Mouse (Mus musculus) kidney, adult 2 months (tissue): ENCODE results near the gene Nlrc5. TPM values are rescaled to one million over a fixed set of nuclear protein-coding genes. Genes with fewer than 3 reads are reported as not detected.
A peak's percentile ranks its signal among the peaks of the same experiment; 100 is the strongest.

Source experiments
- DNase-seq: peaks from one replicate; pipeline ENCODE4 v3.0.0; 2021
- H3K27ac ChIP-seq: fragments of 200-500 bp; 2 replicates; pipeline ENCODE4 v1.5.1; 2012; ENCODE audit warnings: low read depth, low read length, control low read depth, inconsistent platforms; ENCODE audit not compliant: insufficient read depth
- H3K27me3 ChIP-seq: fragments of 200-500 bp; replicated peaks from 2 replicates; pipeline ENCODE4 v1.6.1; 2012; ENCODE audit warnings: mild to moderate bottlenecking, moderate library complexity, low read length, inconsistent platforms; ENCODE audit not compliant: control insufficient read depth, insufficient read depth
- H3K36me3 ChIP-seq: fragments of 200-500 bp; 2 replicates; pipeline ENCODE4 v1.6.1; 2012; ENCODE audit warnings: mild to moderate bottlenecking, moderate library complexity, low read length, inconsistent platforms; ENCODE audit not compliant: control insufficient read depth, insufficient read depth
- H3K4me1 ChIP-seq: fragments of 200-500 bp; 2 replicates; pipeline ENCODE4 v1.6.1; 2011; ENCODE audit warnings: low read length; ENCODE audit not compliant: control insufficient read depth, insufficient read depth
- H3K4me3 ChIP-seq: fragments of 200-500 bp; 2 replicates; pipeline ENCODE4 v1.5.1; 2011; ENCODE audit warnings: mild to moderate bottlenecking, low read depth, low read length, control low read depth; ENCODE audit not compliant: insufficient read depth
- CTCF ChIP-seq: fragments of 200-500 bp; conservative IDR thresholded peaks from 2 replicates; pipeline ENCODE4 v1.5.1; 2011; ENCODE audit warnings: low read depth, mild to moderate bottlenecking, control low read depth, low read length, moderate library complexity, mixed read lengths; ENCODE audit not compliant: insufficient read depth, insufficient read length
- POLR2A ChIP-seq: fragments of 200-500 bp; IDR thresholded peaks from one replicate; pipeline ENCODE4 v1.6.1; 2011; ENCODE audit warnings: low read depth, low read length, control low read depth
- WGBS: fragments of 180-500 bp; shearing (Covaris S2); methylation state at CpG from one replicate; pipeline ENCODE4 v1.1.7; 2018; 5-methylcytosine and 5-hydroxymethylcytosine counted together
- polyA plus RNA-seq: library from polyadenylated mRNA; depleted of rRNA; stranded (reverse); fragments of >200 nt; gene quantifications from 2 replicates; pipeline ENCODE4 v1.2.3, GENCODE M21; 2012

Gene Nlrc5
- polyA plus RNA-seq, 1 experiment: 6.6 TPM

DNA sequence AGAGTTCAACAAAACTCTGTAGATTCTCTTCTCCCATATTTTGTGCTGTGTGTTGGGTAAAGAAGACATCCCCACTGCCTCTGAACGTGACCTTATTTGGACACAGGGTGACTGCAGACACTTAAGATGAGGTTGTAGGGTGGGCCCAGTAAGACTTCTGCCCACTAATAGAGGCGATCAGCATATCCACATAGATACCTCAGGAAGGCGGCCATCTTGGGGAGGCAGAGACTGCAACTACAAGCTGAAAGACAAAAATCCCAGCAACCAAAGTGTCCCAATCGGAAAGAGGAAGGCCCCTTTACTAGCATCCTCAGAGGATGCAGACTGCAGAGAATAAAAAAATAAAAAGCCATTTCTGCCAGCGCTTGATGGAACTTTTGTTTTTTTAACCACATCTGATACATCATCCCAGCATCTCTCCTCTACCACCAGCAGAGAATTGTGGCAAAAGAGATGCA is 2.0 kb downstream of the Nlrc5 start:
- Histone ChIP-seq H3K4me3 (no peak overlapping the region), H3K27ac (no peak overlapping the region), H3K36me3 (no peaks in the 10 kb centered on the region), H3K27me3 (no peaks in the 10 kb centered on the region), H3K4me1 (no peaks in the 10 kb centered on the region)
- TF ChIP-seq POLR2A: no peak
- no peak for TF ChIP-seq CTCF
- no peak for DNase-seq
- WGBS: 91% methylated on average over 5 of the region's 5 CpGs

DNA sequence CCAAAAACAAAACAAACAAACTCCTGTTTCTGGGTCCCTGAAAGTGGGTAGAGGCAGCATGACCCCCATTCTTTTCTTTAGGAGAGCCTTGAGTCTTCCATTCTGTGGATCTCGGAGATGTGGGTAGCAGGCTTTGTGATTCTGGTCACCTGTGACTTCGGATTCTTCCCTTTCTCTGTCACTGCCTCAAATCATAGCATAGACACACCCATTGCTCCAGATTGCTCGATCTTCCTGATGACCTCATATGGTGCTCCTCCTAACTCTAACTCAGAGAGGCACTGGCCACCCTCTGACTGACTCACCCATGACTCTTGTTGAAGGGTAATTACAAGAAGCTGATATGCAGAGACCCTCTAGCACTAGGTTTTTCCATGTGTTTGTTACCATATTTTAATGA is 2.7 kb downstream of the Nlrc5 start:
- WGBS: 78% methylated on average over 3 of the region's 3 CpGs
- Histone ChIP-seq H3K4me3 (no peak overlapping the region), H3K27ac (no peak overlapping the region), H3K27me3 (no peaks in the 10 kb centered on the region), H3K4me1 (no peaks in the 10 kb centered on the region), H3K36me3 (no peaks in the 10 kb centered on the region)
- no peak for DNase-seq
- TF ChIP-seq CTCF (no peak), POLR2A (no peak)

DNA sequence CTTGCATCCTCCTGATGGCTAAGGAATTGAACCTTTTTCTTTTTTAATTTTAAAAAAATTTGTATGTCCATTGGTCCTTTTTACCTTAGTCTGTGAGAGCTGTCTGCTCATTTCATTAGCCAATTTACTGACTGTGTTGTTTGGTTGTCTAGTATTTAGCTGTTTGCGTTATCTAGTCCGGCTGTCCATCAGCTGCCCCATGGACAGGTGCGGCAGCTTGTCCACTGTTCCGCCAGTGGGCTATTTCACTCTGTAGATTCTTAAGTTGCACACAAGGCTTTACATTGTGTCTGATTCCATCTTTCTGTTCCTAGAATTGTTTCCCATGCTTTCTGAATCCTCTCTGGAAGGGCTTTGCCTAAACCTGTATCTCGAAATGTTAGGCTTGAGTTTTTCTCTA is 4.5 kb downstream of the Nlrc5 start:
- no peaks in the 10 kb centered on the region for H3K36me3 ChIP-seq
- 96% methylated on average over 5 of the region's 5 CpGs for WGBS
- no peak overlapping the region for H3K4me3 ChIP-seq
- no peaks in the 10 kb centered on the region for H3K27me3 ChIP-seq
- no peaks in the 10 kb centered on the region for H3K4me1 ChIP-seq
- no peak for TF ChIP-seq CTCF
- TF ChIP-seq POLR2A: no peak
- H3K27ac ChIP-seq: no peak overlapping the region
- DNase-seq: no peak

DNA sequence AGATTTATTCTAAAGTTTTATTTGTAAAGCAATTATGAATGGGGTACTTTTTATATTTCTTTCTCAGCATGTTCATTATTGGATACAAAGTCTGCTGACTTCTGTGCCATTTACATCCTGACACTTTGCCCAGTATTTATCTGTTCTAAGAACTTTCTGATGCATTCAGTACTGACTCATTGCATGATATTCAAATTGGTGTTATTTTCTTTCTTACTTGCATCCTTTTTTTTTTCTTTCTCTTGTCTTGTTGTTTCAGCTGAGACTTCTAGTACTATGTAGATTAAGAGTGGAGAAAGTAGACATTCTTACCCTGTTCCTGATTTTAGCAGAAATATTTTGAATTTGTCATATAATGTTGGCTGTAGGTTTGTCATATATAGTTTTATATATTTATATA is 5.5 kb downstream of the Nlrc5 start:
- H3K4me1 ChIP-seq: no peaks in the 10 kb centered on the region
- no peaks in the 10 kb centered on the region for H3K36me3 ChIP-seq
- H3K4me3 ChIP-seq: no peak overlapping the region
- TF ChIP-seq POLR2A (no peak), CTCF (no peak)
- H3K27me3 ChIP-seq: no peaks in the 10 kb centered on the region
- DNase-seq: no peak
- H3K27ac ChIP-seq: no peak overlapping the region

DNA sequence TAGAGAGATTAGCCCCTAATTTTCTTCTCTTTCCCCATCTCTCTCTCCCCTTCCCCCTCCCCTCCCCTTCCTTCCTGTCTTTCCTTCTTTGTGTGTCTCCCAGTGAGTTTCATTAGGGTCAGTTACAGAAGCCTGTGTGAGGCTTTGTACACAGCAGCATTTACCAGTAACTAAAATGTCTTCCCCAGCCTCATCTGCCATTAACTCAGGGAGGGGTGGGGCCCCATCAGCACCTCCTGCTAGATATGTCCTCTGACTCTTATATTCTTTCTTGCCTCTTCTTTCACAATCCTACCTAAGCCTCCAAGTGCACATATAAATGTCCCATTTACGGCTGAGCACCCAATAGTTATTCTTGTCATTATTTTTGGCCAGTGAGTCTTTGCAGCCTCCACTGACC is 6.2 kb downstream of the Nlrc5 start:
- H3K36me3 ChIP-seq: no peaks in the 10 kb centered on the region
- WGBS: 90% methylated on average over 1 of the region's 1 CpGs
- no peak overlapping the region for H3K27ac ChIP-seq
- TF ChIP-seq CTCF: no peak
- TF ChIP-seq POLR2A: no peak
- no peaks in the 10 kb centered on the region for H3K27me3 ChIP-seq
- no peak for DNase-seq
- H3K4me1 ChIP-seq: no peaks in the 10 kb centered on the region
- no peak overlapping the region for H3K4me3 ChIP-seq

DNA sequence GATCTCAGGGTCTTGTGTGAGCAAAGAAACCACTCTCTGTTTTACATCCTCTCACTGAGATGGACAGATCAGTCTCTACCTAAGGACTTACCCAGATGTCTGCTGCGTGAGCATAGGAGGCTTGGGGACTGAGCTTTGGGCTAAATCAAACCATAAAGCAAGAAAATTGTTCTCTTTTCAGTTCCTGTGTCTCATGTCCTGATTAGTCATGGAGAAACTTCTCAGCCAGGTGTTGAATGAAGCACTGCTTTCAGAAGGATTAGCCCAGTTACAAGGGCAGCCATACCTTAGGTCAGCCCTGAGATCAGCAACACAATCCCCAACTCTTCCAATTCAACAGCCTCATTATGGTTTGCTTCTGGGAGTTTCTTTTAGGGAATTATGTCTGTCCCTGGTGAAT is 7.5 kb downstream of the Nlrc5 start:
- DNase-seq: no peak
- Histone ChIP-seq H3K27ac (no peak overlapping the region), H3K4me3 (no peak overlapping the region), H3K27me3 (no peaks in the 10 kb centered on the region), H3K36me3 (no peaks in the 10 kb centered on the region), H3K4me1 (no peaks in the 10 kb centered on the region)
- no peak for TF ChIP-seq CTCF
- no peak for TF ChIP-seq POLR2A
- WGBS: 87% methylated on average over 1 of the region's 1 CpGs

DNA sequence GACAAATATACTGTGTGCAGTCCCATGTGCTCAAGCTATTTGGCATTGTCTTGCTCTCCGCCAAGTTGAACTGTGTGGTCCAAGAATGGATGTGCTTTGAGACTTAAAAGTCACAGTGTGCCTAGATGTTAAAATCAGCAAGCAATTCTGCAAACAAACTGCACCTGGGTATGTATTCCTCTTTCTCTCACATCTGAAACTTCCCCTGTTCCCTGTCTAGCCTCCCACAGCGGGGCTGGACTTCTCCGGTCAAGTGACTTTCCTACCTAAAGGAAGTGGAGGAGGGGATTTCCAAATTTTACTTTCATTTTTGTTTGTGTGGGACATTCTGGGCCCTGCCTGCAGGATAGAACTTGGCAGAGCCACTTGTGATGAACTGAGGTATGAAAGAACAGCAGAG is 9.0 kb downstream of the Nlrc5 start:
- no peaks in the 10 kb centered on the region for H3K4me1 ChIP-seq
- H3K4me3 ChIP-seq: no peak overlapping the region
- H3K27me3 ChIP-seq: no peaks in the 10 kb centered on the region
- no peaks in the 10 kb centered on the region for H3K36me3 ChIP-seq
- 59% methylated on average over 3 of the region's 3 CpGs for WGBS
- peak; percentile 47 for DNase-seq
- TF ChIP-seq CTCF (no peak), POLR2A (no peak)
- peak overlapping the region; percentile 35; the same call in 1 of the 2 replicates for H3K27ac ChIP-seq

DNA sequence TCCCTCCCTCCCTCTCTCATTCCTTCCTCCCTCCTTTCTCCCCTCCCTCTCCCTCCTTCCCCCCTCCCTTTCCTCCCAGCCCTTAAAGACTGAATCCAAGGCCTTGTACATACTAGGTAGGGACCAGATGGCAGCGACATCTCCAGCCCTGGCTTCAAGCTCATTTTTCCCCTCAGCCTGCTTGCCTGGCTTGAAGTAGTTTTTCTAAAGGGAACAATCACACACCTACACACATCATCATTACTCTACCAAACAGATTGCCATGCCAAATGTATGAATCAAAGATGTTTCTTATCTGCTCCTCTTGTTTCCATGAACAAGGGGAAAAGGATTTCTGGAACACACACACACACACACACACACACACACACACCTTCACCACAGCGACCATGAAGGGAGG is 10.3 kb downstream of the Nlrc5 start:
- H3K36me3 ChIP-seq: no peaks in the 10 kb centered on the region
- 75% methylated on average over 2 of the region's 2 CpGs for WGBS
- TF ChIP-seq CTCF (no peak), POLR2A (no peak)
- no peak overlapping the region for H3K4me3 ChIP-seq
- H3K27ac ChIP-seq: no peak overlapping the region
- H3K4me1 ChIP-seq: no peaks in the 10 kb centered on the region
- no peaks in the 10 kb centered on the region for H3K27me3 ChIP-seq
- no peak for DNase-seq
